Mouse (Mus musculus) embryonic facial prominence, embryonic 15.5 days (tissue): ENCODE results near the gene Gm43720. TPM values are rescaled to one million over a fixed set of nuclear protein-coding genes. Genes with fewer than 3 reads are reported as not detected.

Experiments
- ATAC-seq: fragments of 200-750 bp; cut with Nextera tagmentation; 2 replicates; pipeline ENCODE4 v1.8.0; 2017; ENCODE audit warnings: low read depth, moderate TSS enrichment; ENCODE audit not compliant: insufficient number of reproducible peaks, low FRiP score, low TSS enrichment
- H3K27ac ChIP-seq: fragments of 300-500 bp; sonication (generic); replicated peaks from 2 replicates; pipeline ENCODE4 v1.5.1; 2015; ENCODE audit warnings: mild to moderate bottlenecking, inconsistent platforms
- H3K27me3 ChIP-seq: fragments of 300-500 bp; sonication (generic); 2 replicates; pipeline ENCODE4 v1.6.1; 2015; ENCODE audit warnings: inconsistent platforms
- H3K36me3 ChIP-seq: fragments of 300-500 bp; sonication (generic); 2 replicates; pipeline ENCODE4 v1.6.1; 2015; ENCODE audit warnings: mild to moderate bottlenecking, inconsistent platforms
- H3K4me1 ChIP-seq: fragments of 300-500 bp; sonication (generic); 2 replicates; pipeline ENCODE4 v1.6.1; 2015; ENCODE audit warnings: inconsistent platforms
- H3K4me2 ChIP-seq: fragments of 300-500 bp; sonication (generic); replicated peaks from 2 replicates; pipeline ENCODE4 v1.6.1; 2015; ENCODE audit warnings: mild to moderate bottlenecking, inconsistent platforms
- H3K4me3 ChIP-seq: fragments of 300-500 bp; sonication (generic); replicated peaks from 2 replicates; pipeline ENCODE4 v1.5.1; 2015; ENCODE audit warnings: mild to moderate bottlenecking, inconsistent platforms
- H3K9ac ChIP-seq: fragments of 300-500 bp; sonication (generic); 2 replicates; pipeline ENCODE4 v1.6.1; 2015; ENCODE audit warnings: inconsistent platforms
- H3K9me3 ChIP-seq: fragments of 300-500 bp; sonication (generic); replicated peaks from 2 replicates; pipeline ENCODE4 v1.6.1; 2016; ENCODE audit warnings: inconsistent platforms
- WGBS: fragments of 180-500 bp; shearing (Covaris S2); methylation state at CpG from one replicate; pipeline ENCODE4 v1.1.7; 2015; 5-methylcytosine and 5-hydroxymethylcytosine counted together
- polyA plus RNA-seq: library from polyadenylated mRNA; unstranded; fragments of >200 nt; fragmentation: Nextera tagmentation; extraction: Ambion mirVana; gene quantifications from 2 replicates; pipeline ENCODE4 v1.2.1, GENCODE M21; 2015

Gm43720 gene
- 0.12 and 0.13 TPM in 2 replicates for polyA plus RNA-seq

GRCm38 (mm10) chr5:138279585-138280424 lies at the start of gene Gm43720, which contains the start of the genes Gpc2 and Stag3:
Gm43720 (minus strand) TSS chr5:138279958.
Gpc2 (minus strand) TSS chr5:138280005.
Stag3 (plus strand) TSS chr5:138280240.
- H3K27ac ChIP-seq: peak within 1 kb of the TSS; percentile 60; the same call in 1 of the 2 replicates
- ATAC-seq: peak; percentile 99
- H3K4me3 ChIP-seq: peak within 1 kb of the TSS; percentile 75
- WGBS: under 1% methylated on average over 56 of the region's 56 CpGs
- H3K9ac ChIP-seq: peak within 1 kb of the TSS; percentile 62
- H3K4me2 ChIP-seq: peak within 1 kb of the TSS; percentile 82
- H3K4me1 ChIP-seq: peaks cover 34% of the 10 kb centered on the region
- 0 out of 2 replicates have a peak, but pooled peaks cover 5% of the 10 kb centered on the region for H3K27me3 ChIP-seq
- H3K36me3 ChIP-seq: peaks cover 3% of the 10 kb centered on the region; the same call in 1 of the 2 replicates
- H3K9me3 ChIP-seq: no peaks in the 10 kb centered on the region

- 85% methylated on average over 3 of the region's 3 CpGs for WGBS
- ATAC-seq: no peak
- Histone ChIP-seq H3K4me1 (no peaks in the 10 kb centered on the region), H3K4me2 (no peak overlapping the region), H3K36me3 (no peaks in the 10 kb centered on the region), H3K4me3 (no peak overlapping the region), H3K27me3 (no peaks in the 10 kb centered on the region), H3K9me3 (no peaks in the 10 kb centered on the region), H3K27ac (no peak overlapping the region), H3K9ac (no peak overlapping the region)
Observed at GRCm38 (mm10) chr5:138312795-138313194, 33.0 kb upstream of the Gm43720 start.

- Histone ChIP-seq H3K4me1 (no peaks in the 10 kb centered on the region), H3K4me3 (no peak overlapping the region), H3K4me2 (no peak overlapping the region), H3K27me3 (no peaks in the 10 kb centered on the region), H3K36me3 (no peaks in the 10 kb centered on the region), H3K27ac (no peak overlapping the region), H3K9me3 (no peaks in the 10 kb centered on the region), H3K9ac (no peak overlapping the region)
- WGBS: 73% methylated on average over 2 of the region's 2 CpGs
- ATAC-seq: no peak
Observed at GRCm38 (mm10) chr5:138299613-138300012, 19.9 kb upstream of the Gm43720 start.

- ATAC-seq: no peak
- no peak overlapping the region for H3K27ac ChIP-seq
- no peaks in the 10 kb centered on the region for H3K9me3 ChIP-seq
- no peaks in the 10 kb centered on the region for H3K27me3 ChIP-seq
- H3K9ac ChIP-seq: no peak overlapping the region
- H3K36me3 ChIP-seq: no peaks in the 10 kb centered on the region
- no peak overlapping the region for H3K4me3 ChIP-seq
- H3K4me2 ChIP-seq: no peak overlapping the region
- H3K4me1 ChIP-seq: no peaks in the 10 kb centered on the region
Observed at GRCm38 (mm10) chr5:138294158-138294557, 14.4 kb upstream of the Gm43720 start.

GRCm38 (mm10) chr5:138291638-138292037 lies 11.9 kb upstream of the Gm43720 start:
- WGBS: 86% methylated on average over 1 of the region's 1 CpGs
- H3K9me3 ChIP-seq: no peaks in the 10 kb centered on the region
- H3K27me3 ChIP-seq: no peaks in the 10 kb centered on the region
- no peak overlapping the region for H3K9ac ChIP-seq
- H3K4me2 ChIP-seq: no peak overlapping the region
- no peak overlapping the region for H3K27ac ChIP-seq
- no peak for ATAC-seq
- no peaks in the 10 kb centered on the region for H3K4me1 ChIP-seq
- no peak overlapping the region for H3K4me3 ChIP-seq
- no peaks in the 10 kb centered on the region for H3K36me3 ChIP-seq

- H3K4me3 ChIP-seq: no peak overlapping the region
- no peaks in the 10 kb centered on the region for H3K27me3 ChIP-seq
- no peaks in the 10 kb centered on the region for H3K4me1 ChIP-seq
- H3K36me3 ChIP-seq: no peaks in the 10 kb centered on the region
- H3K4me2 ChIP-seq: no peak overlapping the region
- ATAC-seq: no peak
- 77% methylated on average over 3 of the region's 3 CpGs for WGBS
- no peak overlapping the region for H3K27ac ChIP-seq
- H3K9me3 ChIP-seq: no peaks in the 10 kb centered on the region
- no peak overlapping the region for H3K9ac ChIP-seq
Observed at GRCm38 (mm10) chr5:138287861-138288260, 8.1 kb upstream of the Gm43720 start.

- ATAC-seq: no peak
- 58% methylated on average over 1 of the region's 1 CpGs for WGBS
- H3K27me3 ChIP-seq: 0 out of 2 replicates have a peak, but pooled peaks cover 5% of the 10 kb centered on the region
Observed at GRCm38 (mm10) chr5:138283540-138283939, 3.8 kb upstream of the Gm43720 start.

GRCm38 (mm10) chr5:138281798-138282197 lies 2.0 kb upstream of the Gm43720 start:
- Histone ChIP-seq H3K4me1 (peaks cover 16% of the 10 kb centered on the region), H3K9me3 (no peaks in the 10 kb centered on the region), H3K27ac (no peak overlapping the region), H3K36me3 (peaks cover 3% of the 10 kb centered on the region; the same call in 1 of the 2 replicates), H3K4me3 (no peak overlapping the region), H3K27me3 (0 out of 2 replicates have a peak, but pooled peaks cover 5% of the 10 kb centered on the region), H3K9ac (no peak overlapping the region), H3K4me2 (no peak overlapping the region)
- ATAC-seq: no peak
- 83% methylated on average over 2 of the region's 2 CpGs for WGBS

More at GRCm38 (mm10) chr5:138283540-138283939, 3.8 kb upstream of the Gm43720 start:
- Histone ChIP-seq H3K4me2 (no peak overlapping the region), H3K9me3 (no peaks in the 10 kb centered on the region), H3K27ac (no peak overlapping the region), H3K9ac (no peak overlapping the region), H3K4me3 (no peak overlapping the region), H3K4me1 (peaks cover 11% of the 10 kb centered on the region), H3K36me3 (no peaks in the 10 kb centered on the region)

- no peak overlapping the region for H3K9ac ChIP-seq
- H3K4me1 ChIP-seq: peaks cover 24% of the 10 kb centered on the region
- peaks cover 3% of the 10 kb centered on the region; the same call in 1 of the 2 replicates for H3K36me3 ChIP-seq
- H3K27me3 ChIP-seq: 0 out of 2 replicates have a peak, but pooled peaks cover 5% of the 10 kb centered on the region
- no peak overlapping the region for H3K4me3 ChIP-seq
- ATAC-seq: no peak
- H3K4me2 ChIP-seq: peak overlapping the region; percentile 82; the same call in 1 of the 2 replicates
- H3K27ac ChIP-seq: no peak overlapping the region
- 91% methylated on average over 15 of the region's 15 CpGs for WGBS
- no peaks in the 10 kb centered on the region for H3K9me3 ChIP-seq
Observed at GRCm38 (mm10) chr5:138280829-138281228, 1.1 kb upstream of the Gm43720 start.

GRCm38 (mm10) chr5:138280425-138280768 lies 639 bp upstream of the Gm43720 start:
- peaks cover 3% of the 10 kb centered on the region; the same call in 1 of the 2 replicates for H3K36me3 ChIP-seq
- H3K9ac ChIP-seq: no peak overlapping the region
- H3K27ac ChIP-seq: no peak overlapping the region
- no peaks in the 10 kb centered on the region for H3K9me3 ChIP-seq
- 24% methylated on average over 26 of the region's 26 CpGs for WGBS
- H3K4me3 ChIP-seq: peak overlapping the region; percentile 75
- H3K4me1 ChIP-seq: peaks cover 29% of the 10 kb centered on the region
- no peak for ATAC-seq
- peak overlapping the region; percentile 82 for H3K4me2 ChIP-seq
- 0 out of 2 replicates have a peak, but pooled peaks cover 5% of the 10 kb centered on the region for H3K27me3 ChIP-seq

- WGBS: 85% methylated on average over 7 of the region's 7 CpGs
- Histone ChIP-seq H3K36me3 (peaks cover 3% of the 10 kb centered on the region; the same call in 1 of the 2 replicates), H3K4me2 (no peak overlapping the region), H3K4me1 (peaks cover 41% of the 10 kb centered on the region), H3K4me3 (no peak overlapping the region), H3K27ac (no peak overlapping the region), H3K27me3 (0 out of 2 replicates have a peak, but pooled peaks cover 5% of the 10 kb centered on the region), H3K9me3 (no peaks in the 10 kb centered on the region), H3K9ac (no peak overlapping the region)
- ATAC-seq: no peak
Observed at GRCm38 (mm10) chr5:138277994-138278393, 1.8 kb downstream of the Gm43720 start.
